Mouse (Mus musculus) intestine, postnatal 0 days (tissue): ENCODE measurements around the gene Gm20521. TPM values are rescaled to one million over a fixed set of nuclear protein-coding genes. Genes with fewer than 3 reads are reported as not detected.

Experiments used
- ATAC-seq: fragments of 200-750 bp; cut with Nextera tagmentation; 2 replicates; pipeline ENCODE4 v1.8.0; 2017; ENCODE audit warnings: mild to moderate bottlenecking, moderate TSS enrichment, moderate library complexity
- H3K27ac ChIP-seq: fragments of 300-500 bp; sonication (generic); 2 replicates; pipeline ENCODE4 v1.5.1; 2014; ENCODE audit warnings: mild to moderate bottlenecking, low read depth, low read length, moderate library complexity
- H3K27me3 ChIP-seq: fragments of 300-500 bp; sonication (generic); replicated peaks from 2 replicates; pipeline ENCODE4 v1.6.1; 2014; ENCODE audit warnings: low read length, mixed read lengths; ENCODE audit not compliant: control insufficient read depth, insufficient read depth
- H3K36me3 ChIP-seq: fragments of 300-500 bp; sonication (generic); 2 replicates; pipeline ENCODE4 v1.6.1; 2014; ENCODE audit warnings: mild to moderate bottlenecking, moderate library complexity; ENCODE audit not compliant: control insufficient read depth, insufficient read depth
- H3K4me1 ChIP-seq: fragments of 300-500 bp; sonication (generic); replicated peaks from 2 replicates; pipeline ENCODE4 v1.6.1; 2014; ENCODE audit warnings: antibody characterized with exemption, low read length, mixed read lengths; ENCODE audit not compliant: control insufficient read depth, insufficient read depth
- H3K4me2 ChIP-seq: fragments of 300-500 bp; sonication (generic); replicated peaks from 2 replicates; pipeline ENCODE4 v1.6.1; 2014; ENCODE audit warnings: low read depth, mild to moderate bottlenecking, moderate library complexity
- H3K4me3 ChIP-seq: fragments of 300-500 bp; sonication (generic); 2 replicates; pipeline ENCODE4 v1.5.1; 2014; ENCODE audit warnings: low read depth, low read length
- H3K9ac ChIP-seq: fragments of 300-500 bp; sonication (generic); 2 replicates; pipeline ENCODE4 v1.6.1; 2014; ENCODE audit warnings: mild to moderate bottlenecking, low read depth, low read length
- H3K9me3 ChIP-seq: fragments of 300-500 bp; sonication (generic); 2 replicates; pipeline ENCODE4 v1.6.1; 2016; ENCODE audit warnings: mixed run types; ENCODE audit not compliant: control insufficient read depth
- CTCF ChIP-seq: sonication (generic); IDR thresholded peaks from 2 replicates; pipeline ENCODE4 v1.5.1; 2016; ENCODE audit warnings: low read depth, mild to moderate bottlenecking, control low read depth, antibody characterized with exemption, moderate library complexity
- WGBS: fragments of 180-500 bp; shearing (Covaris S2); extraction: QIAGEN DNeasy Blood & Tissue Kit; methylation state at CpG from one replicate; pipeline ENCODE4 v1.1.7; 2014; 5-methylcytosine and 5-hydroxymethylcytosine counted together
- polyA plus RNA-seq: library from polyadenylated mRNA; unstranded; fragments of >200 nt; fragmentation: Nextera tagmentation; extraction: Ambion mirVana; gene quantifications from 2 replicates; pipeline ENCODE4 v1.2.1, GENCODE M21; 2015

The Gm20521 gene
- 1.8 and 1.9 TPM in 2 replicates for polyA plus RNA-seq

- H3K27ac ChIP-seq = peak within 1 kb of the TSS; percentile 93
- H3K36me3 ChIP-seq = peaks cover 16% of the 10 kb centered on the region; the same call in 1 of the 2 replicates
- peaks cover 3% of the 10 kb centered on the region; the same call in 1 of the 2 replicates for H3K4me1 ChIP-seq
- H3K4me2 ChIP-seq = peak within 1 kb of the TSS; percentile 83
- peak; percentile 94 for ATAC-seq
- peak within 1 kb of the TSS; percentile 73 for H3K4me3 ChIP-seq
- TF ChIP-seq CTCF = no peak
- peak within 1 kb of the TSS; percentile 84 for H3K9ac ChIP-seq
- no peaks in the 10 kb centered on the region for H3K9me3 ChIP-seq
- under 1% methylated on average over 27 of the region's 27 CpGs for WGBS
- no peaks in the 10 kb centered on the region for H3K27me3 ChIP-seq
Measured at GRCm38 (mm10) chr14:54883154-54884021, at the start of gene Gm20521, which contains the start of gene Bcl2l2. Gene Gm20521, plus strand, starts transcription at chr14:54883441. Gene Bcl2l2, plus strand, starts transcription at chr14:54883377.

- ATAC-seq = no peak
- peak; percentile 67 for TF ChIP-seq CTCF
- no peaks in the 10 kb centered on the region for H3K27me3 ChIP-seq
- H3K4me2 ChIP-seq = peak overlapping the region; percentile 21; the same call in 1 of the 2 replicates
- 4% methylated on average over 4 of the region's 4 CpGs for WGBS
- H3K27ac ChIP-seq = no peak overlapping the region
- no peak overlapping the region for H3K4me3 ChIP-seq
- H3K36me3 ChIP-seq = no peaks in the 10 kb centered on the region
- no peak overlapping the region for H3K9ac ChIP-seq
- no peaks in the 10 kb centered on the region for H3K4me1 ChIP-seq
- H3K9me3 ChIP-seq = no peaks in the 10 kb centered on the region
Measured at GRCm38 (mm10) chr14:54843461-54843860, 39.8 kb upstream of the Gm20521 start.

DNA sequence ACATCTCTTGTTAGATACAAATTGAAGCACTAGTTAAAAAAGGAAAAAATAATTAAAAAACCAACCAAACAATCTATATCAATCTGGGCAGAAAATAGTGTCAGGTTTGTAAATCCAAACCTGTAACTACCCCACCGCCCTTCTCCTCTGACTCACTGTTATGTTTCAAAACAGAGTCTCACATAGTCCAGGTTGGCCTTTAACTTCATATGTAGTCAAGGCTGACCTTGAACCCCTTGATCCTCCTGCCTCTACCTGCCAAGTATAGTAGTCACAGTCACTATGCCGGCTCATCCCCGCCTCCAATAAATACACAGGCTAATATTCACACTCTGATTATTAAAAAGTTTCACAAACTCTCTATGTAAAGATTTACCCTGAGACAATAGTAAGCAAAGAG lies 27.5 kb upstream of the Gm20521 start:
- no peak for ATAC-seq
- H3K9me3 ChIP-seq = no peaks in the 10 kb centered on the region
- no peak for TF ChIP-seq CTCF

DNA sequence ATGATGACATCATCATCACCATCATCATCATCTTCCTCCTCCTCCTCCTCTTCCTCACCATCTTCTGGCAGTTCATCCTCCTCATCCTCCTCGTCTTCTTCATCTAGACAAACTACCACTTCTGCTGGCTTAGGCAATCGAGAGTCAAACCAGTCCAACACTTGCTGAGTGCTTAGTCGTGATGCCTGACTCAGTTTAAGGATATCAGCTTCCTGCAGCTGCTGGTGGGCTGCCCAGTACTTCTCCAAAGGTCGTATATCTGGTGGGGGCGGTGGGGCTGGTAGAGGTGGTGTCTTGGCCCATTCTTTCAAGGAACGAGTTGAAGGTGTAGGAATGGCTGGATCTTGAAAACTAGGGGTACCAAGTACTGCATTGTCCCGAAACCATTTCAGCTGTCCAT lies 26.5 kb upstream of the Gm20521 start:
- Histone ChIP-seq H3K36me3 (peaks cover 17% of the 10 kb centered on the region), H3K4me1 (no peaks in the 10 kb centered on the region), H3K27me3 (no peaks in the 10 kb centered on the region), H3K9me3 (no peaks in the 10 kb centered on the region), H3K4me3 (no peak overlapping the region), H3K27ac (no peak overlapping the region), H3K9ac (no peak overlapping the region), H3K4me2 (no peak overlapping the region)
- TF ChIP-seq CTCF = no peak
- no peak for ATAC-seq
- WGBS = 88% methylated on average over 7 of the region's 7 CpGs

More for the DNA sequence above, 27.5 kb upstream of the Gm20521 start:
- no peak overlapping the region for H3K4me2 ChIP-seq
- H3K9ac ChIP-seq = no peak overlapping the region
- H3K36me3 ChIP-seq = peaks cover 17% of the 10 kb centered on the region
- H3K4me1 ChIP-seq = no peaks in the 10 kb centered on the region
- no peak overlapping the region for H3K27ac ChIP-seq
- H3K4me3 ChIP-seq = no peak overlapping the region
- WGBS = 88% methylated on average over 3 of the region's 3 CpGs
- no peaks in the 10 kb centered on the region for H3K27me3 ChIP-seq

DNA sequence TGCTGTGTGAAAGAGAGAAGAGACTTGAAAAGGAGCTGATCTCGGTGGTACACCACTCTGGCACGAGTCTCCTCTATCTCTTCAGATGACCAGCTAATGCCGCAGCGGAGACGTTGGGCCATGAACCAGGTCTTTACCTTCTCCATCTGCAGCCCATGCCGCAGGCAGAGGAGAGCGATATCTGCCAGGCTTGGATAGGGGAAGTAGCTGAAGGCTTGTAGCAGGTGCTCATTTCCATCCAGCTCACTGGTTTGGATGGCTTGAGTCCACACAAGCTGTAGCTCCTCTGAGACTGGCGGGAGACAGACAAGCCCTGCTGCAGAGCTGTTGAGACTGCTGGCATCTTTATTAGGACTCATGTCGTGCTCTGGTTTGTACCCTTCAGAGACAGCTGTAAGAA lies 25.4 kb upstream of the Gm20521 start:
- Histone ChIP-seq H3K36me3 (peaks cover 17% of the 10 kb centered on the region), H3K4me1 (no peaks in the 10 kb centered on the region), H3K27me3 (no peaks in the 10 kb centered on the region), H3K9ac (no peak overlapping the region), H3K4me2 (no peak overlapping the region), H3K27ac (no peak overlapping the region), H3K4me3 (no peak overlapping the region), H3K9me3 (no peaks in the 10 kb centered on the region)
- TF ChIP-seq CTCF = no peak
- ATAC-seq = no peak
- 91% methylated on average over 9 of the region's 9 CpGs for WGBS

DNA sequence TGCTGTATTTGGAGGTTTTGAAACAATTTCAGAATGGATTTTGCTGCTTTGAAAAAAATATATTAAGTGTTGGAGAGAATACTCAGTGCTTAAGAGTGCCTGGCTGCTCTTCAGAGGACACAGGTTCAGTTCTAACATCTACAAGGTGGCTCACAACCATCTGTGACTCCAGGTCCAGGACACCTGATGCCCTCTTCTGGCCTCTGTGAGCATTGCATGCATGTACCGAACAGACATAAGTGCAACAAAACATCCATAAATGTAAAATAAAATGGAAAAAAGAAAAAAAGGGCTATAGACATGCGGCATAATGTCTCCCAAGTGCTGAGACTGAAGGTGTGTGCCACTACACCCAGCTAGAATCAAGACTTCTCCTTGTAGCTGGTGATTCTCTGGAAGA lies 22.7 kb upstream of the Gm20521 start:
- TF ChIP-seq CTCF = peak; percentile 82
- ATAC-seq = no peak
- WGBS = 43% methylated on average over 2 of the region's 2 CpGs

More for the DNA sequence above, 22.7 kb upstream of the Gm20521 start:
- H3K4me1 ChIP-seq = no peaks in the 10 kb centered on the region
- no peak overlapping the region for H3K27ac ChIP-seq
- no peak overlapping the region for H3K4me3 ChIP-seq
- no peaks in the 10 kb centered on the region for H3K27me3 ChIP-seq
- no peak overlapping the region for H3K9ac ChIP-seq
- H3K9me3 ChIP-seq = no peaks in the 10 kb centered on the region
- H3K4me2 ChIP-seq = no peak overlapping the region
- H3K36me3 ChIP-seq = peaks cover 17% of the 10 kb centered on the region
